Mouse (Mus musculus) left cerebral cortex, postnatal 25 days (tissue): ENCODE measurements at regions not wholly inside any gene's neighbourhood (a gene's known extent, or its start where the extent isn't known, plus 50 kb on each side); places are given as distances from the start of the nearest gene placed in this dataset.

ENCODE experiments used
- DNase-seq, 2 experiments: peaks; one replicate each; pipeline ENCODE4 v3.0.0; 2022; ENCODE audit warnings: low spot score in 2 of 2, mixed read lengths in 1 of 2
- intact Hi-C: fragments of 180-260 bp; cut with DNase I; formaldehyde crosslinking; loops from one replicate; pipeline ENCODE4 v1.15.1; 2025

GRCm38 (mm10) chr3:71096071-71096470 lies 1088.7 kb downstream of the Otol1 start:
- intact Hi-C loops: loop anchor here (10.0 kb wide), 1 partner anchor 1949 kb away; no protein-coding TSS in a partner anchor
- peak in 1 of 2 experiments; percentile 28 for DNase-seq

DNA sequence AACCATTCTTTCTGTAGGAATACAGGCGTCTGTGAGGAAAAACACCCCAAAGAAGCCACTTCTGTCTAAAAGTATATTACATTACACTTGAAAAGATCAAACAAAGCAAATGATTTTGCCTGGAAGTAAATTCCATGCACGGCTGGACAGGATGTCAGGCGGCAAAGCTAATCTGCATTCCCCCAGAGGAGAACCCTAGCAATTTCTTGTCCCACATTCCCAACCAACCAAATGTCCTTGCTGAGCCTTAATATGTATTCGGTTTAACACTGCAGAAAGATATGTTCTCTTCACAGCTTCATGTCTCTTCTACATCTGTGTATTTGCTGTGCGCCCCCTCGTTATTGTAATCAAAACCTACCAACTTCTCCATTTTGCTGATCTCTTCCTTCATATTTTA lies 1096.1 kb downstream of the Otol1 start:
- DNase-seq: no peak
- intact Hi-C loops: no loop called here

GRCm38 (mm10) chr3:71145262-71145661 lies 1137.8 kb downstream of the Otol1 start:
- no peak for DNase-seq
- intact Hi-C loops: no loop called here
